Mouse (Mus musculus) kidney, embryonic 16.5 days (tissue): ENCODE measurements around the gene Timm13. TPM values are rescaled to one million over a fixed set of nuclear protein-coding genes. Genes with fewer than 3 reads are reported as not detected.

Source experiments
- ATAC-seq: fragments of 200-750 bp; cut with Nextera tagmentation; 2 replicates; pipeline ENCODE4 v1.8.0; 2017; ENCODE audit warnings: moderate TSS enrichment; ENCODE audit not compliant: low FRiP score, low TSS enrichment
- H3K27ac ChIP-seq: fragments of 300-500 bp; sonication (generic); 2 replicates; pipeline ENCODE4 v1.5.1; 2014; ENCODE audit warnings: low read length
- H3K27me3 ChIP-seq: fragments of 300-500 bp; sonication (generic); 2 replicates; pipeline ENCODE4 v1.6.1; 2014; ENCODE audit warnings: low read length, control low read depth, mixed read lengths; ENCODE audit not compliant: insufficient read depth
- H3K36me3 ChIP-seq: fragments of 300-500 bp; sonication (generic); 2 replicates; pipeline ENCODE4 v1.6.1; 2014; ENCODE audit warnings: low read length, control low read depth, mixed read lengths; ENCODE audit not compliant: insufficient read depth
- H3K4me1 ChIP-seq: fragments of 300-500 bp; sonication (generic); 2 replicates; pipeline ENCODE4 v1.6.1; 2014; ENCODE audit warnings: low read length, control low read depth, mixed read lengths; ENCODE audit not compliant: insufficient read depth
- H3K4me2 ChIP-seq: fragments of 300-500 bp; sonication (generic); replicated peaks from 2 replicates; pipeline ENCODE4 v1.6.1; 2014; ENCODE audit warnings: low read depth, low read length
- H3K4me3 ChIP-seq: fragments of 300-500 bp; sonication (generic); 2 replicates; pipeline ENCODE4 v1.5.1; 2014; ENCODE audit warnings: mild to moderate bottlenecking, low read length
- H3K9ac ChIP-seq: fragments of 300-500 bp; sonication (generic); replicated peaks from 2 replicates; pipeline ENCODE4 v1.6.1; 2014; ENCODE audit warnings: low read length
- H3K9me3 ChIP-seq: fragments of 300-500 bp; sonication (generic); 2 replicates; pipeline ENCODE4 v1.6.1; 2016; ENCODE audit warnings: low read length, control low read depth
- WGBS: fragments of 180-500 bp; shearing (Covaris S2); extraction: QIAGEN DNeasy Blood & Tissue Kit; methylation state at CpG from one replicate; pipeline ENCODE4 v1.1.7; 2014; 5-methylcytosine and 5-hydroxymethylcytosine counted together
- polyA plus RNA-seq: library from polyadenylated mRNA; unstranded; fragments of >200 nt; fragmentation: Nextera tagmentation; extraction: Ambion mirVana; gene quantifications from 2 replicates; pipeline ENCODE4 v1.2.1, GENCODE M21; 2015

The Timm13 gene
- polyA plus RNA-seq, 1 experiment from 2014 or later, result 361 TPM

DNA sequence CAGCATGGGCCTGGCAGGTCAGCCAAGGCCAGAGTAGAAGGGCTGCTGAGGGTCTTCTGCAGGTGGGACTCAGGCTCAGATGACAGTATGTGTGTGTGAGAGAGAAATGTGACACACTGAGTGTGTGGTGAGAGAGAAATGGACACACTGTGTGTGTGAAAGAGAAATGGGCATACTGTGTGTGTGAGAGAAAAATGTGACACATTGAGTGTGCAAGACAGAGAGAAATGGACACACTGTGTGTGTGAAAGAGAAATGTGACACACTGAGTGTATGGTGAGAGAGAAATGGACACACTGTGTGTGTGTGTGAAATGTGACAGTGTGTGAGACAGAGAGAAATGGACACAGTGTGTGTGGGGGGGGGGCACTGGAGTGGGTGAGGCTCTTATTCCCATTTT is 11.1 kb upstream of the Timm13 start:
- H3K4me2 ChIP-seq, result no peak overlapping the region
- H3K4me3 ChIP-seq, result no peak overlapping the region
- no peak overlapping the region for H3K27ac ChIP-seq
- H3K9me3 ChIP-seq, result no peaks in the 10 kb centered on the region
- H3K4me1 ChIP-seq, result 0 out of 2 replicates have a peak, but pooled peaks cover 4% of the 10 kb centered on the region
- no peak for ATAC-seq
- H3K9ac ChIP-seq, result no peak overlapping the region
- no peaks in the 10 kb centered on the region for H3K27me3 ChIP-seq
- peaks cover 52% of the 10 kb centered on the region for H3K36me3 ChIP-seq

DNA sequence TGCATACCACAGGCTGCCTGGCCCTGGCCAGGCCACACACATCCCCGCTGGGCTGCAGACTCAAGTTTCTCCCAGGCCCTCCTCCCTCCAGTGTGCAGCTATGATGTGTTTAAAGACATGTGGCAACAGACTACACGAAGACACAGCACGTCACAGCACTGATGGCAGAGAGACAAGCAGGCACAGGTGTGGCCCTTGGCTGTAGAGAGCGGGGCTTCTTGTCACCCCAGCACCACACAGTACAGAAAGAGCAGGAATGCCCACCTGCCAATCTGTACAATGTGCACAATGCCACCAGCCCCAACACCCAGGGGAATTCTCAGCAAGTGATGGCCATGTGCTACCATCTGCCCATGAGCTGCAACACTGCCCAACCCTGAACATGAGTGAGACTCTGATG is 10.6 kb upstream of the Timm13 start:
- Histone ChIP-seq H3K4me2 (no peak overlapping the region), H3K9ac (no peak overlapping the region), H3K4me3 (no peak overlapping the region), H3K27me3 (no peaks in the 10 kb centered on the region), H3K27ac (no peak overlapping the region), H3K36me3 (peaks cover 54% of the 10 kb centered on the region), H3K4me1 (no peaks in the 10 kb centered on the region), H3K9me3 (no peaks in the 10 kb centered on the region)
- 93% methylated on average over 4 of the region's 4 CpGs for WGBS
- ATAC-seq, result no peak

DNA sequence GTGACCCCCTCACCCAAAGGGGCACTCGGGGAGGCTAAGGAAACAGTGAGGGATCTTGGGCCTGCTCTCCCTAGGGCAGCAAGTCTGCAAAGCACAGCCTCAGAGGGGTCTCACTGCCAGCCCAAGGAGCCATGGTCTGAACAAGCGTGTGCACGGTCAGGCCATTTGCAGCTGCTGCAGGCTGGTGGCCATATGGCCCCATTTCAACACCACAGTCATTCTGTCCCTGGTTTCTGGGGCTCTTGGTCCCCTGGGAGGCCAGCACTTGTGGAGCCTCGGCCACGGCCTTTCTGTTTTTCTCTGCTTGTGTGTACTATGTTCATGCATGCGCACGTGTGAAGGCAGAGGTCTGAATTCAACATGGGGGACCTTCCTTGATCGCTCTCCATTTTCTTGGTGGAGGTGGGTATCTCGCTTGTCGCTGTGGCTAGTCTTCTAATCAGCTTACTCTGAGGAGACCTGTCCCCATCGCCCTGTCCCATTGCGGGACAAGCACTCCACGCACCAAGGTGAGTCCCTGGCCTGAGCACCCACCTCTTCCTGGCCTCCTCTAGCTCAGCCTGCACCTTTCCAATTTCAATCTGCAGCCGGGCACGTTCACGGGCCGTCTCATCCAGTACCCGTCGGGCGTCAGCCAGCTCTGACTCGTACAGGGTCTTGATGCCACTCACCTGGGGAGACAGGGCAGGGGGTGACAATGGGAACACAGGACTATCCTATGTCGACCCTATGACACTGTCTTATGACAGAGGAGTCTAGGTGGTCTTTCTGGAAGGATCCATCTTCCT is 8.8 kb upstream of the Timm13 start:
- Histone ChIP-seq H3K4me1 (no peaks in the 10 kb centered on the region), H3K4me3 (no peak overlapping the region), H3K36me3 (peaks cover 65% of the 10 kb centered on the region), H3K4me2 (no peak overlapping the region), H3K9me3 (no peaks in the 10 kb centered on the region), H3K9ac (no peak overlapping the region), H3K27me3 (no peaks in the 10 kb centered on the region), H3K27ac (no peak overlapping the region)
- ATAC-seq, result no peak
- 90% methylated on average over 22 of the region's 22 CpGs for WGBS

DNA sequence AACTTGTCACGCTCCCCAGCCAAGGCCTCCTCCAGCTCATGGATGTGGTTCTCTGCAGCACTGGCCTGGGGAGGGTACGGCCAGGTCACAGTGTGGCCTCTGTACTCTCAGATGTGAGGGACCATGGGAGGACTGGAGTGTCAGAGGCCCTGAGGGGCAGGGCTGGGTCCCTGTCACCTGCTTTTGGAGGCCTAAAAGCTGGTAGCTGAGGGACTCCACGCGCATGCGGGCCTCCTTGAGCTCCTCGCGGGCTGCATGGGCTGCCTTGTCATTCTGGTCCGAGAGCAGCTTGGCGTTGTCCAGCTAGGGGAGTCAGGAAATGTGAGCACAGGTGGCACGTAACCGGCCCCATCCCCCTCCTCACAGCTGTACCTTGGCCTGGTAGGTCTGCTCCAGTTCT is 3.9 kb upstream of the Timm13 start:
- Histone ChIP-seq H3K9me3 (no peaks in the 10 kb centered on the region), H3K4me3 (no peak overlapping the region), H3K4me1 (peaks cover 2% of the 10 kb centered on the region), H3K9ac (no peak overlapping the region), H3K4me2 (no peak overlapping the region), H3K27ac (no peak overlapping the region), H3K27me3 (no peaks in the 10 kb centered on the region), H3K36me3 (peaks cover 61% of the 10 kb centered on the region)
- WGBS, result 83% methylated on average over 11 of the region's 11 CpGs
- no peak for ATAC-seq

- Histone ChIP-seq H3K4me3 (no peak overlapping the region), H3K4me2 (no peak overlapping the region), H3K9ac (no peak overlapping the region), H3K27me3 (no peaks in the 10 kb centered on the region), H3K4me1 (peaks cover 7% of the 10 kb centered on the region), H3K9me3 (no peaks in the 10 kb centered on the region), H3K27ac (no peak overlapping the region), H3K36me3 (peaks cover 55% of the 10 kb centered on the region)
- 82% methylated on average over 28 of the region's 28 CpGs for WGBS
- no peak for ATAC-seq
These were observed 3.4 kb upstream of the Timm13 start for GRCm38 (mm10) chr10:80904004-80904693.

DNA sequence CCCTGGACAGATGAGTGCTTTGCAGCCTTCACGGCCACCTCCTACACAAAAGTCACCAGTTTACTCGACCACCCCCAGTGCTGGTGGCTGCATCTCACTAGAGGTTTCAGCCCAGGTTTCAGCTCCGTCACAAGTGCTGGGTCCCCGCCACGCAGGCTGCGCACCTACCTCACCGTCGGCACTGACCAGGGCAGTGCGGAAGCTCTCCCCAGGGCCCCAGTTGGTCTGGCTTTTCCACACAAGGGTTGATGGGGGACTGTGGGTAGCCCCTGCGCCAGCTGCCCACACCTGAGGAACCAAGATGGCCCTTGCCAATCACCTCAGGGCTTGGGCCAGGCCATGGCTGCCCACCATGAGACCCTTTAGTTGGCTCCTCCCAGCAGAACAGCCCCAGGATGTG is 2.5 kb upstream of the Timm13 start:
- H3K4me2 ChIP-seq, result no peak overlapping the region
- H3K9me3 ChIP-seq, result no peaks in the 10 kb centered on the region
- H3K27ac ChIP-seq, result no peak overlapping the region
- H3K36me3 ChIP-seq, result peaks cover 54% of the 10 kb centered on the region
- H3K9ac ChIP-seq, result no peak overlapping the region
- H3K4me3 ChIP-seq, result no peak overlapping the region
- WGBS, result 89% methylated on average over 10 of the region's 10 CpGs
- ATAC-seq, result no peak
- H3K4me1 ChIP-seq, result peaks cover 7% of the 10 kb centered on the region
- no peaks in the 10 kb centered on the region for H3K27me3 ChIP-seq

DNA sequence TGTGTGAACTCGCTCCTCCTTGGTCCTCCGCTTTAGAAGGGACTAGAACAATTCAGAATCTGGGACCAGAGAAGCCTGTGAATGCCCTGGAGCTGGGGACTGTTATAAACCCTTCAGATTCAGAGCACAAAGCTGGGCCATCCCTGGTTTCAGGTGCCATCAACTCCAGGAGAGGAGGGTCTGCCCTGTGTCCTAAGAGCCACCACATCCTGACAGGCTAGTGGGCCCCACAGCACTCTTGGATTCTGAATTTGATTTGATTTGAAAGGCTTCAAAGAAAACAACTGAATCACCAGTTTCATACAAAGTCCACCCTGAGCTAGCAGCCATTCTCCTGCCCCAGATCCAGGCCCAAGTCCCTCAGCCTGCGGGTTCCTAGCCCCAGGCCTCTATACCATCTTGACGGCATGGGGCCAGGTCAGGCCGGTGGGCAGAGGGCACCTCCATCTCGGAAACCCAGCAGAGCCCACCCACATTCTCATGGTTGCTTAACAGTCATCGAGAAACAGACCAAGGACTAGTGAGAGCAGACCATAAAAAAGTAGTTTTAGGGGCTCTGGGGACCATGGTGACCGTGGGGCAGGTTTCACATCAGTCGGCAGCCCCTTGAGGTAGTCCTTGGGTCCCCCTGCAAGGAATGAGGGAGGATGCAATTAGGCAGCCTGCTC is 1.6 kb upstream of the Timm13 start:
- H3K4me2 ChIP-seq, result no peak overlapping the region
- no peak overlapping the region for H3K4me3 ChIP-seq
- 88% methylated on average over 9 of the region's 9 CpGs for WGBS
- H3K9ac ChIP-seq, result no peak overlapping the region
- H3K36me3 ChIP-seq, result peaks cover 46% of the 10 kb centered on the region
- H3K9me3 ChIP-seq, result no peaks in the 10 kb centered on the region
- no peaks in the 10 kb centered on the region for H3K27me3 ChIP-seq
- peaks cover 11% of the 10 kb centered on the region for H3K4me1 ChIP-seq
- H3K27ac ChIP-seq, result no peak overlapping the region
- ATAC-seq, result no peak

- Histone ChIP-seq H3K36me3 (peaks cover 43% of the 10 kb centered on the region), H3K4me1 (peaks cover 11% of the 10 kb centered on the region), H3K4me3 (no peak overlapping the region; the same call in 1 of the 2 replicates), H3K27me3 (no peaks in the 10 kb centered on the region), H3K9me3 (no peaks in the 10 kb centered on the region), H3K4me2 (peak overlapping the region; percentile 41), H3K27ac (peak overlapping the region; percentile 61), H3K9ac (peak overlapping the region; percentile 1)
- ATAC-seq, result no peak
- 88% methylated on average over 19 of the region's 19 CpGs for WGBS
These were observed 872 bp upstream of the Timm13 start for GRCm38 (mm10) chr10:80901409-80902272.

- Histone ChIP-seq H3K4me2 (peak overlapping the region; percentile 82), H3K27me3 (no peaks in the 10 kb centered on the region), H3K9ac (peak overlapping the region; percentile 87), H3K9me3 (no peaks in the 10 kb centered on the region), H3K4me1 (peaks cover 11% of the 10 kb centered on the region), H3K4me3 (peak overlapping the region; percentile 87), H3K27ac (no peak overlapping the region; the same call in 1 of the 2 replicates), H3K36me3 (peaks cover 25% of the 10 kb centered on the region)
- ATAC-seq, result no peak
- 7% methylated on average over 25 of the region's 25 CpGs for WGBS
These were observed 1.0 kb downstream of the Timm13 start for GRCm38 (mm10) chr10:80899591-80900317.
